In genomic region chr16:43890005-43890336, GRCm38 (mm10) we compare ENCODE assay signal across 8 mouse cellular contexts. TPM values are rescaled to one million over a fixed set of nuclear protein-coding genes. Genes with fewer than 3 reads are reported as not detected.
DNase-seq lines count a peak whose midpoint lies in the region; ATAC-seq and TF ChIP-seq lines count a peak whose summit lies in the region.

No protein-coding gene starts in this region.

- TF ChIP-seq POLR2A in limb, embryonic 14.5 days (IDR thresholded peaks at IDR 0.05; ENCODE audit: borderline replicate concordance, extremely low read depth, insufficient read depth, insufficient read length), result no peak
- no peak for TF ChIP-seq POLR2A in small intestine, adult 2 months (IDR thresholded peaks at IDR 0.05; ENCODE audit: low read depth, low read length)

- H3K79me3 ChIP-seq in C2C12 (ENCODE audit: low read depth), result peaks cover 43% of the 10 kb centered on the region

- no peak for TF ChIP-seq CTCF in C2C12 (IDR thresholded peaks at IDR 0.05; ENCODE audit: control insufficient read depth, insufficient read depth, insufficient read length)
- TF ChIP-seq CTCF in small intestine, adult 2 months (IDR thresholded peaks at IDR 0.05; ENCODE audit: extremely low read depth, insufficient read length, insufficient replicate concordance, low read depth, low read length), result peak; percentile 61; the same call in 1 of the 2 replicates

- peak; percentile 82 for ATAC-seq in frontal cortex, adult (ENCODE audit: low TSS enrichment)
- ATAC-seq in erythroblast, adult 5-6 weeks (replicated peaks; ENCODE audit: low FRiP score, poor library complexity, severe bottlenecking), result peak; percentile 81
- ATAC-seq in limb, embryonic 14.5 days (ENCODE audit: low FRiP score, low read depth), result peak; percentile 93

- peaks cover 12% of the 10 kb centered on the region for H3K36me3 ChIP-seq in C2C12 (ENCODE audit: control insufficient read depth, insufficient read depth)
- H3K36me3 ChIP-seq in limb, embryonic 14.5 days (ENCODE audit: control insufficient read depth, insufficient read depth, low read length), result no peaks in the 10 kb centered on the region
- no peaks in the 10 kb centered on the region for H3K36me3 ChIP-seq in small intestine, adult 2 months (ENCODE audit: control insufficient read depth, insufficient read depth, low read length)

- peaks cover 57% of the 10 kb centered on the region for H3K79me2 ChIP-seq in C2C12 (ENCODE audit: control insufficient read depth, insufficient read depth)

- H3K4me3 ChIP-seq in C2C12 (ENCODE audit: insufficient read depth, poor library complexity, severe bottlenecking), result peak overlapping the region; percentile 67
- H3K4me3 ChIP-seq in limb, embryonic 14.5 days (replicated peaks; ENCODE audit: low read length), result peak overlapping the region; percentile 62
- peak overlapping the region; percentile 90 for H3K4me3 ChIP-seq in small intestine, adult 2 months (ENCODE audit: low read depth, low read length)

- peak overlapping the region; percentile 80 for H3K4me2 ChIP-seq in limb, embryonic 14.5 days (replicated peaks; ENCODE audit: low read depth, low read length, severe bottlenecking)

- H3K4me1 ChIP-seq in limb, embryonic 14.5 days (ENCODE audit: control insufficient read depth, insufficient read depth, low read length), result peaks cover 11% of the 10 kb centered on the region
- H3K4me1 ChIP-seq in small intestine, adult 2 months (ENCODE audit: control insufficient read depth, insufficient read depth, insufficient read length, low read length), result peaks cover 4% of the 10 kb centered on the region

- H3K9me3 ChIP-seq in limb, embryonic 14.5 days (ENCODE audit: control insufficient read depth, low read length), result no peaks in the 10 kb centered on the region

- peak overlapping the region; percentile 81 for H3K27ac ChIP-seq in limb, embryonic 14.5 days (replicated peaks; ENCODE audit: low read depth, low read length)
- H3K27ac ChIP-seq in small intestine, adult 2 months (ENCODE audit: insufficient read depth, low read depth, low read length), result peak overlapping the region; percentile 61

- H3ac ChIP-seq in C2C12 (ENCODE audit: control insufficient read depth, insufficient read length, low read depth), result peak overlapping the region; percentile 46

- peak overlapping the region; percentile 85 for H3K9ac ChIP-seq in limb, embryonic 14.5 days (ENCODE audit: low read depth, low read length, severe bottlenecking)

- no peak for DNase-seq in frontal cortex, postnatal 25 days (ENCODE audit: low spot score in 2 of 2)
- DNase-seq in limb, embryonic 14.5 days (ENCODE audit: low spot score), result no peak
- DNase-seq in frontal cortex, postnatal 36 days (ENCODE audit: low spot score in 2 of 2), result no peak
- DNase-seq in adrenal gland, adult (ENCODE audit: inconsistent age in 2 of 2, low spot score in 1 of 2), result no peak

- WGBS in limb, embryonic 14.5 days, result 0% methylated on average over 6 of the region's 9 CpGs
- under 1% methylated on average over 9 of the region's 9 CpGs for WGBS in small intestine, adult 2 months

- H3K27me3 ChIP-seq in C2C12 (ENCODE audit: control insufficient read depth, insufficient read depth, insufficient read length), result no peaks in the 10 kb centered on the region
- H3K27me3 ChIP-seq in limb, embryonic 14.5 days (ENCODE audit: control insufficient read depth, insufficient read depth, low read length), result no peaks in the 10 kb centered on the region
- no peaks in the 10 kb centered on the region for H3K27me3 ChIP-seq in small intestine, adult 2 months (ENCODE audit: control insufficient read depth, insufficient read depth, low read length)

TF ChIP-seq in C2C12, 6 proteins besides CTCF, POLR2A, EP300 and RAD21:
- TF ChIP-seq MAX (IDR thresholded peaks at IDR 0.05) (no peak), FOSL1 (IDR thresholded peaks at IDR 0.05; ENCODE audit: insufficient read depth, low read length, poor library complexity, severe bottlenecking) (no peak), MYOG (IDR thresholded peaks at IDR 0.05; ENCODE audit: control insufficient read depth, extremely low read depth, insufficient read length) (no peak), CEBPB (IDR thresholded peaks at IDR 0.05; ENCODE audit: low read depth) (no peak), USF1 (IDR thresholded peaks at IDR 0.05; ENCODE audit: low read depth) (no peak), MYOD1 (IDR thresholded peaks at IDR 0.05; ENCODE audit: control insufficient read depth, insufficient read length, low read depth) (no peak)

RNA-seq across cellular contexts. Expression of gene Ccdc191, which starts 0.4 kb away (rescaled TPM):
- 0.98 TPM for polyA plus RNA-seq in C2C12 (2012; fragmentation: generic; extraction: Trizol)
- total RNA-seq in erythroblast, adult 5-6 weeks (2015; ENCODE audit: low replicate concordance), result 0.63 and 5.8 TPM in 2 replicates
- 1.4 and 1.7 TPM in 2 replicates for total RNA-seq in erythroblast, adult 5-6 weeks (2017; ENCODE audit: low replicate concordance)
- 2.7 and 4.4 TPM in 2 replicates for polyA plus RNA-seq in limb, embryonic 14.5 days (2012; rRNA removed)
- polyA plus RNA-seq in limb, embryonic 14.5 days (2014; fragmentation: Nextera tagmentation; extraction: Ambion mirVana), result 6.2 and 10.7 TPM in 2 replicates
- 0.43 and 0.76 TPM in 2 replicates for polyA plus RNA-seq in small intestine, adult 2 months (2012; rRNA removed)

RNA-seq across cellular contexts. Expression of gene Qtrt2, which starts 36.6 kb away (rescaled TPM):
- polyA plus RNA-seq in C2C12 (2012; fragmentation: generic; extraction: Trizol), result 20.4 TPM
- total RNA-seq in erythroblast, adult 5-6 weeks (2015; ENCODE audit: low replicate concordance), result 2.1 and 4.8 TPM in 2 replicates
- total RNA-seq in erythroblast, adult 5-6 weeks (2017; ENCODE audit: low replicate concordance), result 5.5 and 7.5 TPM in 2 replicates
- polyA plus RNA-seq in limb, embryonic 14.5 days (2012; rRNA removed), result 57.5 and 59.7 TPM in 2 replicates
- polyA plus RNA-seq in limb, embryonic 14.5 days (2014; fragmentation: Nextera tagmentation; extraction: Ambion mirVana), result 31.2 and 34.2 TPM in 2 replicates
- 2.2 and 4.8 TPM in 2 replicates for polyA plus RNA-seq in small intestine, adult 2 months (2012; rRNA removed)
